Mouse (Mus musculus) MEL (cell line): Measurements from ENCODE around the gene Smim17. TPM values are rescaled to one million over a fixed set of nuclear protein-coding genes. Genes with fewer than 3 reads are reported as not detected.

Experiments used
- DNase-seq: peaks from one replicate; pipeline ENCODE4 v3.0.0; 2011; ENCODE audit warnings: low read depth, low spot score
- H3K27ac ChIP-seq: 2 replicates; pipeline ENCODE4 v1.5.1; 2012; ENCODE audit warnings: low read depth, mild to moderate bottlenecking, control low read depth, low read length, moderate library complexity; ENCODE audit not compliant: control insufficient read depth
- H3K27me3 ChIP-seq, 2 experiments: fragments of 150-350 bp in 1 of 2; sonication (generic) in 1 of 2; 2 replicates each; pipeline ENCODE4 v1.6.1; 2012; ENCODE audit warnings: low read length in 2 of 2, mild to moderate bottlenecking in 2 of 2, improper control_type of control experiment in 1 of 2, moderate library complexity in 1 of 2; ENCODE audit not compliant: insufficient read depth in 2 of 2, control insufficient read depth in 1 of 2
- H3K36me3 ChIP-seq, 2 experiments: 2 replicates each; pipeline ENCODE4 v1.6.1; 2012 to 2014; ENCODE audit warnings: low read length in 2 of 2, improper control_type of control experiment in 1 of 2, inconsistent platforms in 1 of 2, mild to moderate bottlenecking in 1 of 2; ENCODE audit not compliant: insufficient read depth in 2 of 2, control insufficient read depth in 1 of 2
- H3K4me1 ChIP-seq, 2 experiments: fragments of 150-350 bp in 1 of 2; sonication (generic) in 1 of 2; 2 replicates each; pipeline ENCODE4 v1.6.1; 2012; ENCODE audit warnings: low read length in 2 of 2, improper control_type of control experiment in 1 of 2, mild to moderate bottlenecking in 1 of 2; ENCODE audit not compliant: insufficient read depth in 2 of 2, control insufficient read depth in 1 of 2
- H3K4me3 ChIP-seq, 2 experiments: fragments of 150-350 bp in 1 of 2; sonication (generic) in 1 of 2; 2 replicates each; pipeline ENCODE4 v1.5.1; 2012; ENCODE audit warnings: low read depth in 2 of 2, low read length in 2 of 2, mild to moderate bottlenecking in 2 of 2, moderate library complexity in 2 of 2, control low read depth in 1 of 2, improper control_type of control experiment in 1 of 2; ENCODE audit not compliant: control insufficient read depth in 1 of 2, insufficient read depth in 1 of 2
- H3K79me2 ChIP-seq: 2 replicates; pipeline ENCODE4 v1.6.1; 2012; ENCODE audit warnings: mild to moderate bottlenecking, low read length, moderate library complexity; ENCODE audit not compliant: control insufficient read depth, poor library complexity, insufficient read depth
- H3K9ac ChIP-seq: 2 replicates; pipeline ENCODE4 v1.6.1; 2012; ENCODE audit warnings: low read depth, mild to moderate bottlenecking, control low read depth, low read length, moderate library complexity; ENCODE audit not compliant: control insufficient read depth, poor library complexity, severe bottlenecking
- H3K9me3 ChIP-seq: fragments of 150-350 bp; sonication (generic); replicated peaks from 2 replicates; pipeline ENCODE4 v1.6.1; 2012; ENCODE audit warnings: mild to moderate bottlenecking, low read length, improper control_type of control experiment, moderate library complexity; ENCODE audit not compliant: insufficient read depth
- CHD1 ChIP-seq: IDR thresholded peaks from 2 replicates; pipeline ENCODE4 v1.6.1; 2012; ENCODE audit warnings: low read depth, mild to moderate bottlenecking, inconsistent platforms, low read length, improper control_type of control experiment
- CHD2 ChIP-seq: IDR thresholded peaks from 2 replicates; pipeline ENCODE4 v1.6.1; 2011; ENCODE audit warnings: low read length, improper control_type of control experiment
- CTCF ChIP-seq, 3 experiments: IDR thresholded peaks in 2 of 3; conservative IDR thresholded peaks in 1 of 3; 2 replicates each; pipeline ENCODE4 v1.5.1; 2011 to 2012; ENCODE audit warnings: low read length in 3 of 3, low read depth in 2 of 3, mild to moderate bottlenecking in 2 of 3, improper control_type of control experiment in 1 of 3, inconsistent platforms in 1 of 3, mixed read lengths in 1 of 3, moderate library complexity in 1 of 3; ENCODE audit not compliant: control insufficient read depth in 1 of 3, insufficient read depth in 1 of 3, poor library complexity in 1 of 3, severe bottlenecking in 1 of 3
- ELF1 ChIP-seq: IDR thresholded peaks from 2 replicates; pipeline ENCODE4 v1.6.1; 2014; ENCODE audit warnings: low read depth, mild to moderate bottlenecking, inconsistent platforms, low read length, improper control_type of control experiment, moderate library complexity
- ETS1 ChIP-seq: IDR thresholded peaks from 2 replicates; pipeline ENCODE4 v1.6.1; 2012; ENCODE audit warnings: low read depth, mild to moderate bottlenecking, inconsistent platforms, low read length, improper control_type of control experiment, moderate library complexity
- GABPA ChIP-seq: IDR thresholded peaks from 2 replicates; pipeline ENCODE4 v1.6.1; 2012; ENCODE audit warnings: low read depth, mild to moderate bottlenecking, inconsistent platforms, low read length, improper control_type of control experiment, moderate library complexity
- HCFC1 ChIP-seq: IDR thresholded peaks from 2 replicates; pipeline ENCODE4 v1.6.1; 2012; ENCODE audit warnings: low read depth, mild to moderate bottlenecking, inconsistent platforms, low read length, improper control_type of control experiment, moderate library complexity
- JUND ChIP-seq: IDR thresholded peaks from 2 replicates; pipeline ENCODE4 v1.6.1; 2011; ENCODE audit warnings: low read depth, mild to moderate bottlenecking, improper control_type of control experiment, low read length
- KAT2A ChIP-seq: conservative IDR thresholded peaks from 2 replicates; pipeline ENCODE4 v1.6.1; 2012; ENCODE audit warnings: low read depth, low read length, improper control_type of control experiment, inconsistent platforms
- MEF2A ChIP-seq: IDR thresholded peaks from 2 replicates; pipeline ENCODE4 v1.6.1; 2014; ENCODE audit warnings: low read depth, mild to moderate bottlenecking, inconsistent platforms, low read length, improper control_type of control experiment; ENCODE audit not compliant: poor library complexity, insufficient replicate concordance, severe bottlenecking; ENCODE audit errors: extremely low read depth
- NRF1 ChIP-seq: IDR thresholded peaks from 2 replicates; pipeline ENCODE4 v1.6.1; 2014; ENCODE audit warnings: low read depth, mild to moderate bottlenecking, inconsistent platforms, low read length, improper control_type of control experiment, moderate library complexity; ENCODE audit not compliant: poor library complexity, insufficient read depth, severe bottlenecking
- POLR2AphosphoS2 ChIP-seq: IDR thresholded peaks from 2 replicates; pipeline ENCODE4 v1.6.1; 2011; ENCODE audit warnings: low read length, improper control_type of control experiment
- RCOR1 ChIP-seq: IDR thresholded peaks from 2 replicates; pipeline ENCODE4 v1.6.1; 2012; ENCODE audit warnings: low read depth, mild to moderate bottlenecking, inconsistent platforms, low read length, improper control_type of control experiment
- SIN3A ChIP-seq: IDR thresholded peaks from 2 replicates; pipeline ENCODE4 v1.6.1; 2012; ENCODE audit warnings: low read length, improper control_type of control experiment, inconsistent platforms
- TAL1 ChIP-seq: IDR thresholded peaks from 2 replicates; pipeline ENCODE4 v1.6.1; 2012; ENCODE audit warnings: mild to moderate bottlenecking, inconsistent platforms, low read length, moderate library complexity, mixed read lengths
- TBP ChIP-seq: IDR thresholded peaks from 2 replicates; pipeline ENCODE4 v1.8.0; 2011; ENCODE audit warnings: low read depth, low read length, improper control_type of control experiment
- TCF12 ChIP-seq: IDR thresholded peaks from 2 replicates; pipeline ENCODE4 v1.6.1; 2014; ENCODE audit warnings: low read depth, mild to moderate bottlenecking, inconsistent platforms, low read length, improper control_type of control experiment, moderate library complexity
- USF1 ChIP-seq: IDR thresholded peaks from 2 replicates; pipeline ENCODE4 v1.6.1; 2014; ENCODE audit warnings: low read depth, mild to moderate bottlenecking, inconsistent platforms, low read length, improper control_type of control experiment, moderate library complexity
- USF2 ChIP-seq, 2 experiments: IDR thresholded peaks; 2 replicates each; pipeline ENCODE4 v1.6.1; 2011 to 2012; ENCODE audit warnings: improper control_type of control experiment in 2 of 2, low read length in 2 of 2, borderline replicate concordance in 1 of 2, inconsistent platforms in 1 of 2, low read depth in 1 of 2, mild to moderate bottlenecking in 1 of 2; ENCODE audit not compliant: insufficient read depth in 1 of 2
- ZKSCAN1 ChIP-seq: IDR thresholded peaks from 2 replicates; pipeline ENCODE4 v1.6.1; 2012; ENCODE audit warnings: low read depth, mild to moderate bottlenecking, inconsistent platforms, low read length, improper control_type of control experiment, moderate library complexity
- polyA plus RNA-seq, 2 experiments: library from polyadenylated mRNA; stranded (reverse) in 1 of 2; unstranded in 1 of 2; fragments of >175 nt in 1 of 2; fragments of >200 nt in 1 of 2; gene quantifications; 2 replicates each; pipeline versions ENCODE4 v1.2.1 to v1.2.4; 2012; ENCODE audit warnings: low replicate concordance in 2 of 2, low read depth in 1 of 2; ENCODE audit not compliant: insufficient read length in 2 of 2, insufficient read depth in 1 of 2, missing spikeins in 1 of 2
- total RNA-seq: library from RNA; depleted of rRNA; stranded (reverse); fragments of 300-350 nt; gene quantifications from 2 replicates; pipeline ENCODE4 v1.2.3, GENCODE M21; 2012

Gene Smim17
- total and polyA plus RNA-seq, 3 experiments, result not detected

DNA sequence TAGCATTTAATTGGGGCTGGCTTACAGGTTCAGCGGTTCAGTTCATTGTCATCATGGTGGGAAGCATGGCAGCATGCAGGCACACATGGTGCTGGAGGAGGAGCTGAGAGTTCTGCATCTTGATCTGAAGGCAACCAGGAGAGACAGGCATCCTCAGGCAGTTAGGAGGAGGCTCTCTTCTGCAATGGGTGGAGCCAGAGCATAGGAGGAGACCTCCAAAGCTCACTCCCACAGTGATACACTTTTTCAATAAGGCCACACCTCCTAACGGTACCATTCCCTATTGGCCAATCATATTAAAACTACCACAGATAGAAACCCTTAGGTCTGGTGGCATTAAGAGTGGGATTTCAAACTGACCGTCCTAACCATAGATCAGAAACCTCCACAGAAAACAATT lies 29.1 kb upstream of the Smim17 start:
- Histone ChIP-seq H3K4me1 (no peaks in the 10 kb centered on the region; a peak in 1 of 4 replicates), H3K9me3 (no peaks in the 10 kb centered on the region), H3K4me3 (no peak overlapping the region), H3K79me2 (no peaks in the 10 kb centered on the region), H3K27me3 (no peaks in the 10 kb centered on the region), H3K36me3 (peaks cover 0 to under 1% of the 10 kb centered on the region in 2 experiments; a peak in 1 of 4 replicates), H3K27ac (no peak overlapping the region), H3K9ac (no peak overlapping the region)
- TF ChIP-seq CHD2, result no peak
- DNase-seq, result no peak

DNA sequence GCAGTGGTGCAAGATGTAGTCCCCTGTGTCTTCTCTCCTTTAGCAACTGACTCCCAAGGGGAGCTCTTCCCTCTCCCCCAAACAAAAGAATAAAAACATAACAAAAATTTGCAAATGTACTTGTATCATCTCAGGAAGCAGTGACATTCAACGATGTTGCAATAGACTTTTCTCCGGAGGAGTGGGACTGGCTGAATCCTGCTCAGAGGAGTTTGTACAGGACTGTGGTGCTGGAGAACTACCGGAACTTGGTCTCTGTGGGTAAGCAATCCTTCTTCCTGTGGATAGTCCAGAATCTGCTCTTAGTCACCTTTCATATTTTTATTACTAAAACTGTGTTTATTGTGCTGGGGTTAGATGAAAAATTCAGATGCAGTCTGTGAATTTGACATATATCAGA lies 25.5 kb upstream of the Smim17 start:
- Histone ChIP-seq H3K4me3 (no peak overlapping the region), H3K9me3 (no peaks in the 10 kb centered on the region), H3K9ac (no peak overlapping the region), H3K27me3 (no peaks in the 10 kb centered on the region), H3K27ac (no peak overlapping the region), H3K36me3 (no peaks in the 10 kb centered on the region), H3K4me1 (no peaks in the 10 kb centered on the region), H3K79me2 (no peaks in the 10 kb centered on the region)
- TF ChIP-seq TAL1, result no peak
- TF ChIP-seq RCOR1, result no peak
- DNase-seq, result no peak

DNA sequence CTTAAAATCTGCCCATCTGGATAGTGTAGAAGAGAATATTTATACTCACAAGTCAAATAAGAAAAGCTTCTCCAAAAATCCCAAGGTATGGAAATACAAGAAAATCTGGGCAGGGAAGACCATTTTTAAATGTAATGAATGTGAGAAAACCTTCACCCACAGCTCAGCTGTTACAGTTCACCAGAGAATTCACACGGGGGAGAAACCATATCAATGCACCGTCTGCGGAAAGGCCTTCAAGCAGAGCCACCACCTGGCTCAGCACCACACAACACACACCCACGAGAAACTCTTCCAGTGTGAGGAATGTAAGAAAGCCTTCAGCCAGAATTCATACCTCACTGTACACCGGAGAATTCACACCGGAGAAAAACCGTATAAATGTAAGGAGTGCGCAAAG lies 20.1 kb upstream of the Smim17 start:
- no peaks in the 10 kb centered on the region for H3K9me3 ChIP-seq
- H3K27ac ChIP-seq, result no peak overlapping the region
- no peak for TF ChIP-seq TBP
- TF ChIP-seq ELF1, result no peak
- TF ChIP-seq HCFC1, result no peak
- no peak for TF ChIP-seq POLR2AphosphoS2
- no peak for TF ChIP-seq USF1
- no peak for TF ChIP-seq USF2 (IDR thresholded peaks at IDR 0.05; ENCODE audit: borderline replicate concordance in 1 of 2, insufficient read depth in 1 of 2, low read depth in 1 of 2, low read length in 2 of 2)
- TF ChIP-seq ETS1, result no peak
- TF ChIP-seq TAL1, result no peak
- TF ChIP-seq ZKSCAN1, result no peak
- no peak for TF ChIP-seq GABPA
- no peak for TF ChIP-seq SIN3A
- no peak for TF ChIP-seq MEF2A
- TF ChIP-seq RCOR1, result no peak
- no peak for TF ChIP-seq NRF1
- TF ChIP-seq JUND, result no peak
- no peak for TF ChIP-seq TCF12
- no peak for TF ChIP-seq CTCF (IDR thresholded peaks at IDR 0.05 in 2 of 3, conservative IDR thresholded peaks at IDR 0.05 in 1 of 3; ENCODE audit: control insufficient read depth in 1 of 3, insufficient read depth in 1 of 3, low read depth in 2 of 3, low read length in 3 of 3, poor library complexity in 1 of 3, severe bottlenecking in 1 of 3)
- TF ChIP-seq KAT2A, result no peak
- no peak for TF ChIP-seq CHD1
- H3K36me3 ChIP-seq, result no peaks in the 10 kb centered on the region
- no peak for DNase-seq
- H3K9ac ChIP-seq, result no peak overlapping the region
- no peaks in the 10 kb centered on the region for H3K27me3 ChIP-seq
- H3K4me3 ChIP-seq, result no peak overlapping the region
- no peaks in the 10 kb centered on the region for H3K79me2 ChIP-seq
- H3K4me1 ChIP-seq, result peaks cover 0 to 3% of the 10 kb centered on the region in 2 experiments; a peak in 1 of 4 replicates
